15 mouse cellular contexts compared by ENCODE assay signal in genomic region chr9:44175957-44176356, GRCm38 (mm10). TPM values are rescaled to one million over a fixed set of nuclear protein-coding genes. Genes with fewer than 3 reads are reported as not detected.
DNase-seq lines count a peak whose midpoint lies in the region; ATAC-seq and TF ChIP-seq lines count a peak whose summit lies in the region.
"Had no signal": no experiment of that assay in that cellular context is flagged by ENCODE, and none has a peak within 500 bp of the region (broad histone marks: within the 10 kb centered on the region; RNA-seq: fewer than 3 reads in every experiment).

No protein-coding gene starts in this region.

- ATAC-seq in kidney, embryonic 15.5 days (replicated peaks; ENCODE audit: low FRiP score) = no peak
- ATAC-seq in granulocyte monocyte progenitor cell, adult 5-6 weeks (replicated peaks; ENCODE audit: poor library complexity, severe bottlenecking) = peak; percentile 70
- ATAC-seq in megakaryocyte progenitor cell, adult 5-6 weeks (replicated peaks; ENCODE audit: poor library complexity) = peak; percentile 63
- no peak for ATAC-seq in erythroid progenitor cell, adult 5-6 weeks (replicated peaks; ENCODE audit: low FRiP score, poor library complexity, severe bottlenecking)
- ATAC-seq in monocyte, adult 5-6 weeks (replicated peaks; ENCODE audit: insufficient number of reproducible peaks, low FRiP score, low TSS enrichment, poor library complexity, severe bottlenecking) = no peak
- ATAC-seq: inflammation-experienced regulatory T-cells, adult 6 months; midbrain, embryonic 13.5 days had no signal

- intact Hi-C loops in gastrocnemius, adult 2 months (cut with DNase I) = loop anchor here (10.0 kb wide), 1 partner anchor 59 kb away; the partner anchor contains the start of gene Cbl

- H3K27me3 ChIP-seq in kidney, embryonic 15.5 days = no peaks in the 10 kb centered on the region
- H3K27me3 ChIP-seq: limb, embryonic 15.5 days; midbrain, embryonic 13.5 days had no signal

- peaks cover 4% of the 10 kb centered on the region; the same call in 1 of the 2 replicates for H3K9me3 ChIP-seq in kidney, embryonic 15.5 days (replicated peaks)
- H3K9me3 ChIP-seq: limb, embryonic 15.5 days; midbrain, embryonic 13.5 days had no signal

- no peak overlapping the region for H3K9ac ChIP-seq in kidney, embryonic 15.5 days
- H3K9ac ChIP-seq: limb, embryonic 15.5 days; midbrain, embryonic 13.5 days had no signal

- H3K27ac ChIP-seq in gastrocnemius, adult 2 months = peak overlapping the region; percentile 81
- H3K27ac ChIP-seq in kidney, embryonic 15.5 days = peak overlapping the region; percentile 76; the same call in 1 of the 2 replicates
- H3K27ac ChIP-seq: limb, embryonic 15.5 days; midbrain, embryonic 13.5 days had no signal

- no peak overlapping the region for H3K4me3 ChIP-seq in gastrocnemius, adult 2 months
- no peak overlapping the region for H3K4me3 ChIP-seq in kidney, embryonic 15.5 days (replicated peaks)
- H3K4me3 ChIP-seq: limb, embryonic 15.5 days; midbrain, embryonic 13.5 days had no signal

- 77% methylated on average over 1 of the region's 1 CpGs for WGBS in kidney, embryonic 15.5 days

- DNase-seq in gastrocnemius, adult 2 months = no peak
- no peak for DNase-seq in gastrocnemius, postnatal 25 days
- no peak for DNase-seq in kidney, postnatal 36 days
- DNase-seq: cerebellum, adult 18-20 months; lung, postnatal 14 days; right cerebral cortex, postnatal 25 days; thymus, postnatal 36 days had no signal

- peaks cover 10% of the 10 kb centered on the region for H3K4me1 ChIP-seq in kidney, embryonic 15.5 days
- H3K4me1 ChIP-seq: midbrain, embryonic 13.5 days had no signal

- peaks cover 40% of the 10 kb centered on the region for H3K36me3 ChIP-seq in kidney, embryonic 15.5 days

- no peak for TF ChIP-seq CTCF in gastrocnemius, adult 2 months (IDR thresholded peaks at IDR 0.05)

- 0 out of 2 replicates have a peak overlapping the region, but pooled peaks have one; percentile 9 for H3K4me2 ChIP-seq in kidney, embryonic 15.5 days
- H3K4me2 ChIP-seq: limb, embryonic 15.5 days; midbrain, embryonic 13.5 days had no signal

RNA-seq across cellular contexts. Expression of gene Mcam, which starts 41.7 kb away (rescaled TPM):
- total RNA-seq in gastrocnemius, adult 2 months (2021) = 10 to 100 TPM; 17.5 to 24.4 TPM
- total RNA-seq in gastrocnemius, postnatal 25 days (2021) = 10 to 100 TPM; 31.2 to 32.4 TPM
- 44.2 and 47.0 TPM in 2 replicates for polyA plus RNA-seq in kidney, embryonic 15.5 days (2015; fragmentation: Nextera tagmentation; extraction: Ambion mirVana)
- not detected in 2 replicates for total RNA-seq in granulocyte monocyte progenitor cell, adult 5-6 weeks (2014; fragmentation: Nextera tagmentation)
- 0.47 and 1.7 TPM in 2 replicates for total RNA-seq in granulocyte monocyte progenitor cell, adult 5-6 weeks (2017)
- total RNA-seq in megakaryocyte progenitor cell, adult 5-6 weeks (2015) = 0.12 TPM in 1 of 2 replicates, not detected in the other
- total RNA-seq in megakaryocyte progenitor cell, adult 5-6 weeks (2017) = 0.14 TPM in 1 of 2 replicates, not detected in the other
- total RNA-seq in erythroid progenitor cell, adult 5-6 weeks (2015; ENCODE audit: low replicate concordance) = not detected in 2 replicates
- total RNA-seq in erythroid progenitor cell, adult 5-6 weeks (2017; ENCODE audit: low replicate concordance) = 0.30 TPM in 1 of 2 replicates, not detected in the other
- total RNA-seq in monocyte, adult 5-6 weeks (2017) = 13.5 to 48.9 TPM (median 15.1 TPM) in 3 replicates

RNA-seq across cellular contexts. Expression of gene Cbl, which starts 57.9 kb away (rescaled TPM):
- 10 to 100 TPM in 1 of 2 experiments, 1 to 10 TPM in 1; 7.5 to 13.4 TPM for total RNA-seq in gastrocnemius, adult 2 months (2021)
- total RNA-seq in gastrocnemius, postnatal 25 days (2021) = 1 to 10 TPM; 9.2 to 9.4 TPM
- 18.6 and 22.9 TPM in 2 replicates for polyA plus RNA-seq in kidney, embryonic 15.5 days (2015; fragmentation: Nextera tagmentation; extraction: Ambion mirVana)
- total RNA-seq in granulocyte monocyte progenitor cell, adult 5-6 weeks (2014; fragmentation: Nextera tagmentation) = 89.7 and 108 TPM in 2 replicates
- total RNA-seq in granulocyte monocyte progenitor cell, adult 5-6 weeks (2017) = 40.3 and 42.9 TPM in 2 replicates
- 106 and 109 TPM in 2 replicates for total RNA-seq in megakaryocyte progenitor cell, adult 5-6 weeks (2015)
- total RNA-seq in megakaryocyte progenitor cell, adult 5-6 weeks (2017) = 28.9 and 45.7 TPM in 2 replicates
- total RNA-seq in erythroid progenitor cell, adult 5-6 weeks (2015; ENCODE audit: low replicate concordance) = 43.2 TPM in 2 replicates
- total RNA-seq in erythroid progenitor cell, adult 5-6 weeks (2017; ENCODE audit: low replicate concordance) = 16.2 and 21.3 TPM in 2 replicates
- total RNA-seq in monocyte, adult 5-6 weeks (2017) = 47.1 to 115 TPM (median 63.1 TPM) in 3 replicates

Comparison
In these comparisons a context has a peak if more than half of its experiments do, and no peak if none do; other contexts are left out.
1. ATAC-seq: peak in granulocyte monocyte progenitor cell, adult 5-6 weeks (single experiment) and megakaryocyte progenitor cell, adult 5-6 weeks (single experiment); none in kidney, embryonic 15.5 days (single experiment), erythroid progenitor cell, adult 5-6 weeks (single experiment) and monocyte, adult 5-6 weeks (single experiment).